Mouse (Mus musculus) intestine, embryonic 14.5 days (tissue): ENCODE results near the gene Gm5150. TPM values are rescaled to one million over a fixed set of nuclear protein-coding genes. Genes with fewer than 3 reads are reported as not detected.
A peak's percentile ranks its signal among the peaks of the same experiment; 100 is the strongest.
"Not testable (repeated sequence)": the region's sequence is repeated elsewhere in the genome, so short reads cannot be mapped to it uniquely, and the experiment has no call there.

ENCODE experiments used
- ATAC-seq: fragments of 200-750 bp; cut with Nextera tagmentation; replicated peaks from 2 replicates; pipeline ENCODE4 v1.8.0; 2017; ENCODE audit warnings: low read depth, moderate number of reproducible peaks, moderate TSS enrichment, moderate library complexity; ENCODE audit not compliant: low FRiP score, low TSS enrichment
- DNase-seq: peaks from one replicate; pipeline ENCODE4 v3.0.0-alpha.2; 2018; ENCODE audit warnings: low spot score
- H3K27ac ChIP-seq: fragments of 300-500 bp; sonication (generic); 2 replicates; pipeline ENCODE4 v1.5.1; 2014; ENCODE audit warnings: low read depth, mild to moderate bottlenecking, control low read depth
- H3K27me3 ChIP-seq: fragments of 300-500 bp; sonication (generic); replicated peaks from 2 replicates; pipeline ENCODE4 v1.6.1; 2014; ENCODE audit warnings: low read length, control low read depth; ENCODE audit not compliant: control insufficient read depth, insufficient read depth
- H3K36me3 ChIP-seq: fragments of 300-500 bp; sonication (generic); 2 replicates; pipeline ENCODE4 v1.6.1; 2014; ENCODE audit warnings: low read length, control low read depth; ENCODE audit not compliant: control insufficient read depth, insufficient read depth
- H3K4me1 ChIP-seq: fragments of 300-500 bp; sonication (generic); replicated peaks from 2 replicates; pipeline ENCODE4 v1.6.1; 2014; ENCODE audit warnings: low read length, control low read depth, mixed read lengths; ENCODE audit not compliant: control insufficient read depth, insufficient read depth
- H3K4me2 ChIP-seq: fragments of 300-500 bp; sonication (generic); 2 replicates; pipeline ENCODE4 v1.6.1; 2014; ENCODE audit warnings: low read length
- H3K4me3 ChIP-seq: fragments of 300-500 bp; sonication (generic); 2 replicates; pipeline ENCODE4 v1.5.1; 2014; ENCODE audit warnings: low read depth, low read length, control low read depth, mixed read lengths
- H3K9ac ChIP-seq: fragments of 300-500 bp; sonication (generic); 2 replicates; pipeline ENCODE4 v1.6.1; 2014; ENCODE audit warnings: mild to moderate bottlenecking, low read length
- H3K9me3 ChIP-seq: fragments of 300-500 bp; sonication (generic); 2 replicates; pipeline ENCODE4 v1.6.1; 2016; ENCODE audit warnings: low read length, control low read depth; ENCODE audit not compliant: control insufficient read depth
- WGBS: fragments of 180-500 bp; shearing (Covaris S2); extraction: QIAGEN DNeasy Blood & Tissue Kit; methylation state at CpG from one replicate; pipeline ENCODE4 v1.1.7; 2014; 5-methylcytosine and 5-hydroxymethylcytosine counted together
- polyA plus RNA-seq: library from polyadenylated mRNA; unstranded; fragments of >200 nt; fragmentation: Nextera tagmentation; extraction: Ambion mirVana; gene quantifications from 2 replicates; pipeline ENCODE4 v1.2.1, GENCODE M21; 2014

Gene Gm5150
- 0.19 TPM in 1 of 2 replicates, not detected in the other for polyA plus RNA-seq

DNA sequence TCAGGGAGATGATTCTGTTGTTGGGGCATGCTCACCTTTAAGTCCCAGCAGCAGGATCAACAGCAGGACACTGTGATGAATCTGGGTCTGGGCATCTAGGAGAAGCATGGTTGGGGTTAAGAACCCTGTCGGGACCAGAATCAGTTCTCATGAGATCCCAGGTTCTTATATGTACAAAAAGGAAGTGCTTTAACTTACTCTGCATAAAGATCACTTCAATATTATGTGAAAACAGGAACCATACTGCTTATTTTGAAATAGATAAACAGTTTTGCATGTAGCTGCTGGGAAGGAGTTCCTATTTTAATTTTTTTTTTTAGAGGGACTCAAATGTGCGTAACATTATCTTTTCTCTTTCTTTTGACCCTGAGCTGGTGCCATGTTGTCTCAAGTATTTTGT lies at the start of gene Gm5150:
TSS of gene Gm5150 (minus strand) at position 223 of the 400 bp plus-strand sequence.
- H3K4me2 ChIP-seq = no peak within 1 kb of the TSS
- H3K27me3 ChIP-seq = no peaks in the 10 kb centered on the region
- H3K4me3 ChIP-seq = no peak within 1 kb of the TSS
- no peak within 1 kb of the TSS for H3K27ac ChIP-seq
- DNase-seq = no peak
- no peak for ATAC-seq
- WGBS = 90% methylated on average over 2 of the region's 2 CpGs
- no peaks in the 10 kb centered on the region for H3K4me1 ChIP-seq
- H3K36me3 ChIP-seq = no peaks in the 10 kb centered on the region
- H3K9ac ChIP-seq = no peak within 1 kb of the TSS
- no peaks in the 10 kb centered on the region for H3K9me3 ChIP-seq

DNA sequence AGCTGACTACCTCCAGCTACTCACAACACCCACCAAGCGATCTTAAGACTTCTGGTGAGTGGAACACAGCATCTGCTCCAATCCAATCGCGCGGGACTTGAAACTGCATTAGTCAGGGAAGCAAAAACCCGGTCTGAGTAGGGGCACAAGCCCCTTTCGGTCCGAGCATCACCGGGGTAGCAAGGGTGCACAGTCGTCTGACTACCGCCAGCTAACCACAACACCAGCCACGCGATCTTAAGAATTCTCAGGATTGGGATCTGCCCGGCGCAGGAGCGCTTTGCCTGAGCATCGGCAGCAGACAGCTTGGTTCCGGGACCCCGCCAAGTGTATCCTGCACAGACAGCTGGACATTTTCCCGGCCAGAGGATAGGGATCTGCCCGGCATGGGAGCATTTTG lies 45.5 kb upstream of the Gm5150 start:
- not testable (repeated sequence) for H3K4me2 ChIP-seq, H3K4me1 ChIP-seq, H3K9ac ChIP-seq, H3K36me3 ChIP-seq, H3K9me3 ChIP-seq, DNase-seq, ATAC-seq, H3K4me3 ChIP-seq, H3K27me3 ChIP-seq, H3K27ac ChIP-seq
- WGBS = 80% methylated on average over 20 of the region's 20 CpGs

DNA sequence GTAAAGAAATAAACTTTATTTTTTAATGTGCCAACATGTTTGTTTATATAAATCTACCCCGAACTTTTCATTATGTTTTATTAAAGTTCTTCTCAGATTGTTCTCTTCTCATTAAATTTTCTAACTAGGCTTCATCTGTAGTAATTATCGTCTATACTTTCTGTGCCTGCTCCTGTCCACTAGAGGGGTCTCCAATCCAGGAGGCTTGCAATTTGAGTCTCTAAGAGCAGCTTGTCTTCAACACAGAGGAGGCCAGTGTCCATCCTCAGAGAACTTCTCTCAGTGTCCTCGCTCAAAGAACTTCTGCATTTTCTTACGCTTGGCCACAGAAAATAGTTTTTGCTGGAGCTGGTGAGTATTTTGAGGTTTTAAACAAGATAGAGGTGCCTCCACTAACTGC lies 41.1 kb upstream of the Gm5150 start:
- no peak overlapping the region for H3K4me3 ChIP-seq
- no peaks in the 10 kb centered on the region for H3K4me1 ChIP-seq
- H3K9me3 ChIP-seq = no peaks in the 10 kb centered on the region
- H3K9ac ChIP-seq = no peak overlapping the region
- no peak overlapping the region for H3K27ac ChIP-seq
- H3K4me2 ChIP-seq = no peak overlapping the region
- no peak for ATAC-seq
- H3K27me3 ChIP-seq = no peaks in the 10 kb centered on the region
- DNase-seq = no peak
- 52% methylated on average over 4 of the region's 4 CpGs for WGBS
- no peaks in the 10 kb centered on the region for H3K36me3 ChIP-seq

DNA sequence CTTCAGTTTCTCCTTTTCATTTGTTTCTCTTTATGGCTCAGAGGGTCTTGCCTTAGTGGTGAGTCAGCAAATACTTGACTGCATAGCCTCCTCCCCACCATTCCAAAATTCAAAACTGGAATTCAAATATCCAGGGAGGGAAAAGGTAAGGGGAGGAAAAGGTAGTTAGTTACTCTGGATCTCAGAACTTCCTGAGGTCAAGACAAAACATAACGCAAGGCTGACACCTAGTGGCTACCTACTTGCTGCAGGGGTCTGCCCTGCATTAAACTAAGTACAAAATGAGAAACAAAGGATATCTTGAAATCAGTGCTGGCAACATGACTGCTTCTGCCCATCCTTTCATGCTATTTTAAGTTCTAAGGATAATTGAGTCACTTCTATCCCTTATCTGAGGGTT lies 37.1 kb upstream of the Gm5150 start:
- peak; percentile 69 for DNase-seq
- no peak overlapping the region for H3K27ac ChIP-seq
- no peaks in the 10 kb centered on the region for H3K4me1 ChIP-seq
- H3K9ac ChIP-seq = no peak overlapping the region
- ATAC-seq = no peak
- no peak overlapping the region for H3K4me3 ChIP-seq
- no peaks in the 10 kb centered on the region for H3K36me3 ChIP-seq
- WGBS = 0% methylated on average over 1 of the region's 1 CpGs
- no peak overlapping the region for H3K4me2 ChIP-seq
- no peaks in the 10 kb centered on the region for H3K9me3 ChIP-seq
- H3K27me3 ChIP-seq = no peaks in the 10 kb centered on the region

DNA sequence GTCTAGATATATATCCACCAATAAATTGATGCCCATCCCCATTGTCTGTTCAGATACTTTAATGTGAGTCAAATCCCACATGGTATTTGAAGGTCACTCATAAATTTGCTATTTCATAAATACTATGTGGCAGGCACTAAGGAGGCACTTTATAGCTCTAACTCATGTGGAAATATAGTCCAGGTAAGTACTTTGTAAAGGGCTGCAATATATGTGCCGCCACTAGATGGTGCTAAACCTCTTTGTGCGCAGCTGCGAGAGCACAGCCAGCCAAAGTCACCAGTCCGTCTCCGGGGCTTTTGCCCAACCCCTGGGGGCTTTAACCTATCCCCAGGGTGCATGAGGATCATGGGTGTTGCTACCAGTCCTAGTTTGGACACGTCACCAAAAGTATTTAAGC lies 18.8 kb upstream of the Gm5150 start:
- not testable (repeated sequence) for H3K27me3 ChIP-seq, H3K36me3 ChIP-seq, DNase-seq, H3K4me1 ChIP-seq, H3K4me3 ChIP-seq, H3K27ac ChIP-seq, H3K9ac ChIP-seq, H3K9me3 ChIP-seq
- H3K4me2 ChIP-seq = peak overlapping the region; percentile 34
- WGBS = 4% methylated on average over 4 of the region's 6 CpGs
- peak; percentile 53; the same call in 1 of the 2 replicates for ATAC-seq

DNA sequence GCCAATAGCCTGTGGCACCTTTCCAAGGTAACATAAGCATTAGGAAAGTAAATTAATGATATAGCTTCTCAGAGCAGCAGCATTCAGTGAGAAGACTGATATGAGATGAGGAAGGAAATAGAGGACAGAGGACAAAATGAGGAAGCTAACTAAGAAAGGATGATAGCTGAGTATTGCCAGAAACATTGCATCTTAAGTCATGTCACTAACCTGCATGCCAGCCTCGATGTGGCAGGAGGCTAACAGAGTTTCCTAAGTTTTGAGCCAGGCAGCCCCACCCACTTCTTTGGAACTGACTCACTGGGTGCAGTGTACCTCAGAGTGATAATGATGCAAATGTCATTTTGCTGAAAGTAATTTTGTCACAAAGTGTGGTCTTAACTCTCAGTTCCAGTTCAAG lies 16.0 kb upstream of the Gm5150 start:
- Histone ChIP-seq H3K27me3 (no peaks in the 10 kb centered on the region), H3K4me1 (no peaks in the 10 kb centered on the region), H3K4me2 (no peak overlapping the region), H3K36me3 (no peaks in the 10 kb centered on the region), H3K9ac (no peak overlapping the region), H3K9me3 (no peaks in the 10 kb centered on the region), H3K4me3 (no peak overlapping the region), H3K27ac (no peak overlapping the region)
- WGBS = 63% methylated on average over 1 of the region's 1 CpGs
- ATAC-seq (no peak), DNase-seq (no peak)

DNA sequence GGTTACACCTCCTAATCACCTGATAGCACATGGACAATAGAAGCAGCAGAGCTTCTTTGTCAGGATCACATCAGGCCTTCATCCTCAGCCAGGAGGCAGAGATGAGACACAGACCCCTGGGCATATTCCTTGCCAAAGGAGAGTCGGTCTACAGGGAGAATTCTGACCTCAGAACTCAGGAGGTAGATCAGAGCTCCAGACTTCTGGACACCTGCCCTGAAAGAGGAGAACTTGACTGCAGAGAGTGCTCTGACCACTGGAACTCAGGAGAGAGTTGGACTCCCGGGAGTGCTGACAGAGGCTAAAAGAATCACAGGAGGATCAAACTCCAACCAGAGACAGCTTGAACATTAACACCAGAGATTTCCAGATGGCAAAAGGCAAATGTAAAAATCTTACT lies 8.2 kb upstream of the Gm5150 start:
- H3K27me3 ChIP-seq, H3K4me2 ChIP-seq, ATAC-seq, H3K4me1 ChIP-seq, H3K27ac ChIP-seq, DNase-seq, H3K4me3 ChIP-seq, H3K9ac ChIP-seq, H3K9me3 ChIP-seq, H3K36me3 ChIP-seq: not testable (repeated sequence)
- WGBS = 88% methylated on average over 2 of the region's 2 CpGs

DNA sequence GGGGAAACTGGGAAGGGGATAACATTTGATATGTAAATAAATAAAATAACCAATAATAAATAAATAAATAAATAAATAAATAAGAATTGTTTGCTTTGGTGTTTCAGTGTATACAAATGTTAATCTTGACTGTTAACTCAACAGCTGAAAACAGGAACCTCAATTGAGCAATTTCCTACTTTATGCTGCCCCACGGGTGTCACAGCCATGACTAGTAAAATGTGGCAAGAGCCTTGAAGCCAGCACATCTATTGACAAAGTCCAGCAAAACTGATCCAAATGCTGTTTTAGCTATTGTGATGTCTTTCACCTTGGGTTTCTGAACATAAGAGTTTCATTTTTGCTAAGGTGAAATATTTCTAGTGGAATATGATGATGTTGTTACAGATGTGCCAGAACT lies 1.6 kb upstream of the Gm5150 start:
- no peak for ATAC-seq
- no peaks in the 10 kb centered on the region for H3K27me3 ChIP-seq
- DNase-seq = no peak
- H3K4me1 ChIP-seq = no peaks in the 10 kb centered on the region
- WGBS = 80% methylated on average over 1 of the region's 1 CpGs
- H3K27ac ChIP-seq = no peak overlapping the region
- H3K36me3 ChIP-seq = no peaks in the 10 kb centered on the region
- no peak overlapping the region for H3K9ac ChIP-seq
- no peaks in the 10 kb centered on the region for H3K9me3 ChIP-seq
- H3K4me2 ChIP-seq = no peak overlapping the region
- H3K4me3 ChIP-seq = no peak overlapping the region

DNA sequence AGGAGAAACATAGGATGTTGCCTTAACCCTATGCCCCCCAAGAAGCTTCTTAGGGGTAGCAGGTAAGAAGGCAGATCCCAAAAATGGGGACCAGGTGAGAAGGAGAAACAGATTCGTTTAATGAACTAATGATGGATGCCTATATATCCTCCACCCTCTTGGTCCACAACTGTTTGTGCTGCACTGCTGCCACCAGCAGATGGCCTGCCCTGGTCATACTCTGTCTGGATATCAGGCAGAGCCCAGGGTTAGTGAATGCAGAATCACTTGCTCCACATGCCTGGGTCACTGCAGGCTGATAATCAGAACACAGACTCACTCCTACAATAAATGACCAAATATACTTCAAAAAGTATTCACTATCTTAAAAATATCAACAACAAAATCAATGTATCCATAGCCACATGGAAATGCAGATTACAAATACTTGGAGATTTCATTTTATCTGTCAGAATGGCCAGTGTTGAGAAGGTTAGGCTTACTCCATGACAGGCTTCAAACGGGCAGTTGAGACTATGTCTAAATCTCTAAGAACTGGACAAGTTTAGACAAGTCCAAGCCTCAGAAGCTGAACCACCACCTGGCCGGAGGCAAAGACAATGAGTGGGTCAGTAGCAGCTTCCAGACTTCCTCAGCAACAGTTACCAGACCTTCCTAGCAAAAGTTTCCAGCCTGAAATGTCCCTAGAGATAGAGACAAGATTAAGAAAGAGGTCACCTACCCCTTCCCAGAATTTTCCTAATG lies 2.2 kb downstream of the Gm5150 start:
- H3K36me3 ChIP-seq = no peaks in the 10 kb centered on the region
- no peak overlapping the region for H3K4me3 ChIP-seq
- ATAC-seq (no peak), DNase-seq (no peak)
- WGBS = 72% methylated on average over 3 of the region's 3 CpGs
- no peak overlapping the region for H3K4me2 ChIP-seq
- no peaks in the 10 kb centered on the region for H3K4me1 ChIP-seq
- no peak overlapping the region for H3K27ac ChIP-seq
- no peaks in the 10 kb centered on the region for H3K27me3 ChIP-seq
- H3K9me3 ChIP-seq = no peaks in the 10 kb centered on the region
- H3K9ac ChIP-seq = no peak overlapping the region
